Mouse (Mus musculus): ENCODE measurements at regions not wholly inside any gene's neighbourhood (a gene's known extent, or its start where the extent isn't known, plus 50 kb on each side); places are given as distances from the start of the nearest gene placed in this dataset.

GRCm38 (mm10) chr13:6157029-6157428 is 295.7 kb downstream of the Klf6 start:
- Histone ChIP-seq H3K4me1 (replicated peaks; ENCODE audit: control insufficient read depth, insufficient read depth, low read length) (peaks cover 2% of the 10 kb centered on the region), H3K36me3 (ENCODE audit: control insufficient read depth, insufficient read depth) (no peaks in the 10 kb centered on the region), H3K4me2 (ENCODE audit: low read length) (no peak overlapping the region), H3K27me3 (replicated peaks; ENCODE audit: control insufficient read depth, insufficient read depth, low read length) (no peaks in the 10 kb centered on the region), H3K4me3 (replicated peaks; ENCODE audit: low read length) (no peak overlapping the region), H3K9me3 (ENCODE audit: control insufficient read depth, low read length) (no peaks in the 10 kb centered on the region), H3K9ac (replicated peaks; ENCODE audit: low read depth, low read length) (no peak overlapping the region), H3K27ac (ENCODE audit: low read length) (no peak overlapping the region)
- ATAC-seq: 0 out of 2 replicates have a peak, but pooled peaks have one; percentile 9
- WGBS: 43% methylated on average over 3 of the region's 3 CpGs

GRCm38 (mm10) chr13:6157946-6158345 is 296.7 kb downstream of the Klf6 start:
- H3K27me3 ChIP-seq (replicated peaks; ENCODE audit: control insufficient read depth, insufficient read depth, low read length): no peaks in the 10 kb centered on the region
- H3K4me3 ChIP-seq (replicated peaks; ENCODE audit: low read length): no peak overlapping the region
- no peak overlapping the region for H3K4me2 ChIP-seq (ENCODE audit: low read length)
- no peaks in the 10 kb centered on the region for H3K36me3 ChIP-seq (ENCODE audit: control insufficient read depth, insufficient read depth)
- peaks cover 2% of the 10 kb centered on the region for H3K4me1 ChIP-seq (replicated peaks; ENCODE audit: control insufficient read depth, insufficient read depth, low read length)
- H3K9me3 ChIP-seq (ENCODE audit: control insufficient read depth, low read length): no peaks in the 10 kb centered on the region
- peak; percentile 66 for ATAC-seq
- WGBS: 8% methylated on average over 4 of the region's 4 CpGs
- H3K9ac ChIP-seq (replicated peaks; ENCODE audit: low read depth, low read length): no peak overlapping the region
- H3K27ac ChIP-seq (ENCODE audit: low read length): no peak overlapping the region

- peak; percentile 61 for ATAC-seq
- Histone ChIP-seq H3K27me3 (replicated peaks; ENCODE audit: control insufficient read depth, insufficient read depth, low read length) (no peaks in the 10 kb centered on the region), H3K9me3 (ENCODE audit: control insufficient read depth, low read length) (no peaks in the 10 kb centered on the region), H3K4me3 (replicated peaks; ENCODE audit: low read length) (no peak overlapping the region), H3K4me1 (replicated peaks; ENCODE audit: control insufficient read depth, insufficient read depth, low read length) (peaks cover 2% of the 10 kb centered on the region), H3K27ac (ENCODE audit: low read length) (no peak overlapping the region), H3K4me2 (ENCODE audit: low read length) (no peak overlapping the region), H3K36me3 (ENCODE audit: control insufficient read depth, insufficient read depth) (no peaks in the 10 kb centered on the region), H3K9ac (replicated peaks; ENCODE audit: low read depth, low read length) (no peak overlapping the region)
- WGBS: 15% methylated on average over 2 of the region's 2 CpGs
Observed at GRCm38 (mm10) chr13:6159412-6159811, 298.1 kb downstream of the Klf6 start.

GRCm38 (mm10) chr13:6165916-6166315 is 304.6 kb downstream of the Klf6 start:
- WGBS: 93% methylated on average over 4 of the region's 4 CpGs
- ATAC-seq: no peak
- no peak overlapping the region for H3K9ac ChIP-seq (replicated peaks; ENCODE audit: low read depth, low read length)

DNA sequence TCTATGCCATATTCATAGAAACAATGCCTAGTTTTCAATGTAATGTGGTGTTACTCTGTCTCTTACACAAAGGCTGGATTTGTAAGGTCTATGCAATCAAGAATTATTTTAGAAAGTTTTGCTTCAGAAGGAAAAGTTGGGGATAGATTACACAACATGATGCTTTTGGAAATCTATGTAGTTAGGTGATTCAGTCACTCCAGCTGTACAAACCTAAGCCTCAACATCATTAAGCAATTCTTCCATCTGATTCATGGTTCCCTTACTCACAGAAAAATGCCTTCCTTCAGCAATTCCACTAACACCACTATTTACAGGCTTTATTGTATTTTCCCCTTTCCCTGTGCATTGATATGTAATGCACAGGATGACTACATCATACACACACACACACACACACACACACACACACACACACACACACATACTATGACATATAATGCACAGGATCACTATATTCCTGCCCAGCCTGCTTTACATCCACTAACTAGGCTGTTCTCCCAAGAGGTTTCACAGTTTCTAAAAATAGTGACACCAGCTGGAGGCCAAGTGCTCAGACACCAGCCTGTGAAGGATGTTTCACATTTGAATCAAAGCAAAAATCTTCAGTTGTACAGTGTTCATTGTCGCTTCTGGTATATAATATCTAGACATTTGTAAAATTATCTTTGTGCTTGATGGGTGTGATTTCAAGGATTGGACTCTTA is 305.9 kb downstream of the Klf6 start:
- peak; percentile 54; the same call in 1 of the 2 replicates for ATAC-seq
- Histone ChIP-seq H3K27me3 (replicated peaks; ENCODE audit: control insufficient read depth, insufficient read depth, low read length) (no peaks in the 10 kb centered on the region), H3K4me1 (replicated peaks; ENCODE audit: control insufficient read depth, insufficient read depth, low read length) (no peaks in the 10 kb centered on the region), H3K27ac (ENCODE audit: low read length) (no peak overlapping the region; the same call in 1 of the 2 replicates), H3K9me3 (ENCODE audit: control insufficient read depth, low read length) (no peaks in the 10 kb centered on the region), H3K9ac (replicated peaks; ENCODE audit: low read depth, low read length) (no peak overlapping the region), H3K4me3 (replicated peaks; ENCODE audit: low read length) (no peak overlapping the region), H3K4me2 (ENCODE audit: low read length) (no peak overlapping the region), H3K36me3 (ENCODE audit: control insufficient read depth, insufficient read depth) (no peaks in the 10 kb centered on the region)
- 83% methylated on average over 1 of the region's 1 CpGs for WGBS

More at GRCm38 (mm10) chr13:6165916-6166315, 304.6 kb downstream of the Klf6 start:
- H3K4me3 ChIP-seq (replicated peaks; ENCODE audit: low read length): no peak overlapping the region
- H3K36me3 ChIP-seq (ENCODE audit: control insufficient read depth, insufficient read depth): no peaks in the 10 kb centered on the region
- no peaks in the 10 kb centered on the region for H3K9me3 ChIP-seq (ENCODE audit: control insufficient read depth, low read length)
- no peaks in the 10 kb centered on the region for H3K27me3 ChIP-seq (replicated peaks; ENCODE audit: control insufficient read depth, insufficient read depth, low read length)
- H3K4me1 ChIP-seq (replicated peaks; ENCODE audit: control insufficient read depth, insufficient read depth, low read length): no peaks in the 10 kb centered on the region
- H3K4me2 ChIP-seq (ENCODE audit: low read length): no peak overlapping the region
- no peak overlapping the region for H3K27ac ChIP-seq (ENCODE audit: low read length)

DNA sequence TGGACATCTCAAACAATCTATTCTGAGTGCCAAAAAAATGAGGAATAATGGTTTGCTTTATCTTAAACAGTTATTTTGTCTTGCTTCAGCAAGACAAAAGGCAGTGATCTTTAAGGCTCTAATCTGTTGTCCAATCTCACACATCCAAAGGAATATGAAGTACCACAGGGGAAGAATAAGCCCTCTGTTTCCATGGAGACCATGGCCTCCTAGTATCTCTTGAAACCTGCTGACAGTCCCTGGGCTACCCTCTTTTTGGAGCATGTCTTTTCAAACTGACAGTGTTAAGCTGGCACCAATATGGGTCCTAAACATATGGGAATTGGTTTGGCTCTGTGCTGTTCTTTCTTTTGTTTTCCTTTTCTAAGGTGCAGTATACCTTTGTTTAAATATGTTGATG is 311.8 kb downstream of the Klf6 start:
- no peak overlapping the region for H3K4me2 ChIP-seq (ENCODE audit: low read length)
- ATAC-seq: no peak
- no peak overlapping the region for H3K27ac ChIP-seq (ENCODE audit: low read length)
- H3K4me3 ChIP-seq (replicated peaks; ENCODE audit: low read length): no peak overlapping the region
- H3K9ac ChIP-seq (replicated peaks; ENCODE audit: low read depth, low read length): no peak overlapping the region
- no peaks in the 10 kb centered on the region for H3K27me3 ChIP-seq (replicated peaks; ENCODE audit: control insufficient read depth, insufficient read depth, low read length)
- no peaks in the 10 kb centered on the region for H3K36me3 ChIP-seq (ENCODE audit: control insufficient read depth, insufficient read depth)
- H3K4me1 ChIP-seq (replicated peaks; ENCODE audit: control insufficient read depth, insufficient read depth, low read length): no peaks in the 10 kb centered on the region
- H3K9me3 ChIP-seq (ENCODE audit: control insufficient read depth, low read length): no peaks in the 10 kb centered on the region

DNA sequence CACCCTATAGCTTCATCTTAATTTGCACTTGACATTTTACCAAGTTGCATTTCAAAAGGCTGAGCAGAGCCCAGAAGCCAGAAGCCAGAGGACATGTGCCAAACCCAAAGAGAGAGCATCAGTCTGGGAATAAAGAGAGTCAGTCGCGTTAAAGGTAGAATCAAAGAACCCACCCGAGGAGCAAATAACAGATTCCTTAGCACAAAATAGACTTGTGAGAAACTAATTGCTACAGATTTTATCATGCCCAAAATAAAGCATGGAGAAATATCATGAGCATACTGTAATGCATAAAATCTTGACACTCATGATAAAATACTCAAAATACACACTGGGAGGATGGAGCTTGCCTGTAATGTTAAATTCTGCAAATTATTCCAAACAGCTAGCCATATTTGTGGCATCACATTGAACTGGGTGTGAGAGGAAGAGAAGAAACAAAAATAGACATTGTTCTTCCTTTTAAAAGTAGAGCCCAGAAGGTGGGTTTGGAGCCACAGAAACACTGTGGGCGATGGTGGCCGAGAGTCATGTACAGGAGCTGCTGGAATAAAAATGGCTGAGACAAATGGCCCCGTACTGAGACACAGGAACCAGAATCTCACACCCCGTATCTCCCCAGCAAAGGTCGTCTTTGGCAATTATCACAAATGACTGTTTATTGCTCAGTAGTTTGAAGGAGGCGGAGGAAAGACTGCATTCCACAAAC is 317.2 kb downstream of the Klf6 start:
- H3K36me3 ChIP-seq (ENCODE audit: control insufficient read depth, insufficient read depth): no peaks in the 10 kb centered on the region
- H3K4me1 ChIP-seq (replicated peaks; ENCODE audit: control insufficient read depth, insufficient read depth, low read length): 0 out of 2 replicates have a peak, but pooled peaks cover 7% of the 10 kb centered on the region
- H3K4me2 ChIP-seq (ENCODE audit: low read length): no peak overlapping the region
- 50% methylated on average over 9 of the region's 9 CpGs for WGBS
- H3K9ac ChIP-seq (replicated peaks; ENCODE audit: low read depth, low read length): no peak overlapping the region
- H3K27ac ChIP-seq (ENCODE audit: low read length): no peak overlapping the region
- H3K9me3 ChIP-seq (ENCODE audit: control insufficient read depth, low read length): no peaks in the 10 kb centered on the region
- no peaks in the 10 kb centered on the region for H3K27me3 ChIP-seq (replicated peaks; ENCODE audit: control insufficient read depth, insufficient read depth, low read length)
- H3K4me3 ChIP-seq (replicated peaks; ENCODE audit: low read length): no peak overlapping the region
- peak; percentile 78 for ATAC-seq

GRCm38 (mm10) chr13:6189133-6189532 is 327.9 kb downstream of the Klf6 start:
- Histone ChIP-seq H3K27ac (ENCODE audit: low read length) (peak overlapping the region; percentile 61), H3K36me3 (ENCODE audit: control insufficient read depth, insufficient read depth) (no peaks in the 10 kb centered on the region), H3K4me2 (ENCODE audit: low read length) (no peak overlapping the region), H3K4me1 (replicated peaks; ENCODE audit: control insufficient read depth, insufficient read depth, low read length) (peaks cover 15% of the 10 kb centered on the region), H3K9ac (replicated peaks; ENCODE audit: low read depth, low read length) (no peak overlapping the region), H3K27me3 (replicated peaks; ENCODE audit: control insufficient read depth, insufficient read depth, low read length) (no peaks in the 10 kb centered on the region), H3K9me3 (ENCODE audit: control insufficient read depth, low read length) (no peaks in the 10 kb centered on the region), H3K4me3 (replicated peaks; ENCODE audit: low read length) (no peak overlapping the region)
- WGBS: 64% methylated on average over 3 of the region's 3 CpGs
- peak; percentile 56; the same call in 1 of the 2 replicates for ATAC-seq

DNA sequence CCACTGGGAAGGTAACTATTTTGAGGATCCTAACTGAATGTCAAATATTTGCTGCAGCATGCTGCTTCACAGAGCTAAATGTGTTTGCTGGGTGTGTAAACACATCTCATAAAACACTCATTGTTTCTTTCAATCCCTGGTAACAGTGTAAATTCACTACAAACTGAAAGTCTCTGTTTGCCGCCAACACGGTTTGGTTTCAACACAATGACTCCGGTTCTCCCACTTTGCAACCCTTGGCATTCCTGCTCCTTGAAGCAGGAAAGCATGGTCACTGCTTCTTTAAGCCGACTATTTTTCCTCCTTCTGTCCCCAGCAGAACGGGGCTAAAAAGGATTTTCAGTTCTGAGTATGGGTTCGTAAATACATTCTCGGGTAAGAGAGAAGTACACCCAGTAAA is 328.3 kb downstream of the Klf6 start:
- Histone ChIP-seq H3K4me1 (replicated peaks; ENCODE audit: control insufficient read depth, insufficient read depth, low read length) (peaks cover 19% of the 10 kb centered on the region), H3K9ac (replicated peaks; ENCODE audit: low read depth, low read length) (no peak overlapping the region), H3K27me3 (replicated peaks; ENCODE audit: control insufficient read depth, insufficient read depth, low read length) (no peaks in the 10 kb centered on the region), H3K36me3 (ENCODE audit: control insufficient read depth, insufficient read depth) (no peaks in the 10 kb centered on the region), H3K27ac (ENCODE audit: low read length) (peak overlapping the region; percentile 45), H3K9me3 (ENCODE audit: control insufficient read depth, low read length) (no peaks in the 10 kb centered on the region), H3K4me2 (ENCODE audit: low read length) (no peak overlapping the region), H3K4me3 (replicated peaks; ENCODE audit: low read length) (no peak overlapping the region)
- 32% methylated on average over 7 of the region's 7 CpGs for WGBS
- ATAC-seq: no peak

Measured in forebrain, embryonic 16.5 days (tissue).